Mouse (Mus musculus) midbrain, embryonic 11.5 days (tissue): ENCODE data around the gene Krt6a. TPM values are rescaled to one million over a fixed set of nuclear protein-coding genes. Genes with fewer than 3 reads are reported as not detected.

Source experiments
- ATAC-seq: fragments of 200-750 bp; cut with Nextera tagmentation; 2 replicates; pipeline ENCODE4 v1.8.0; 2017; ENCODE audit warnings: moderate TSS enrichment, moderate library complexity; ENCODE audit not compliant: low FRiP score
- DNase-seq: peaks from one replicate; pipeline ENCODE4 v3.0.0; 2015; ENCODE audit warnings: low spot score; ENCODE audit errors: missing footprints
- H3K27ac ChIP-seq: fragments of 300-500 bp; sonication (generic); 2 replicates; pipeline ENCODE4 v1.5.1; 2014; ENCODE audit warnings: low read depth, low read length
- H3K27me3 ChIP-seq: fragments of 300-500 bp; sonication (generic); 2 replicates; pipeline ENCODE4 v1.6.1; 2014; ENCODE audit warnings: mild to moderate bottlenecking, low read length, moderate library complexity, mixed read lengths; ENCODE audit not compliant: control insufficient read depth, insufficient read depth
- H3K36me3 ChIP-seq: fragments of 300-500 bp; sonication (generic); 2 replicates; pipeline ENCODE4 v1.6.1; 2014; ENCODE audit warnings: mild to moderate bottlenecking, low read length, moderate library complexity, mixed read lengths; ENCODE audit not compliant: control insufficient read depth, insufficient read depth
- H3K4me1 ChIP-seq: fragments of 300-500 bp; sonication (generic); 2 replicates; pipeline ENCODE4 v1.6.1; 2014; ENCODE audit warnings: low read length; ENCODE audit not compliant: control insufficient read depth, insufficient read depth
- H3K4me2 ChIP-seq: fragments of 300-500 bp; sonication (generic); 2 replicates; pipeline ENCODE4 v1.6.1; 2014; ENCODE audit warnings: mild to moderate bottlenecking, moderate library complexity
- H3K4me3 ChIP-seq: fragments of 300-500 bp; sonication (generic); 2 replicates; pipeline ENCODE4 v1.5.1; 2014; ENCODE audit warnings: low read depth, low read length
- H3K9ac ChIP-seq: fragments of 300-500 bp; sonication (generic); 2 replicates; pipeline ENCODE4 v1.6.1; 2014; ENCODE audit warnings: low read length
- H3K9me3 ChIP-seq: fragments of 300-500 bp; sonication (generic); 2 replicates; pipeline ENCODE4 v1.6.1; 2016; ENCODE audit warnings: low read length; ENCODE audit not compliant: control insufficient read depth
- WGBS: fragments of 180-500 bp; shearing (Covaris S2); extraction: QIAGEN DNeasy Blood & Tissue Kit; methylation state at CpG from one replicate; pipeline ENCODE4 v1.1.7; 2014; 5-methylcytosine and 5-hydroxymethylcytosine counted together
- microRNA-seq: library from miRNA; unstranded; fragments of <30 nt; microRNA quantifications from one replicate; pipeline ENCODE4, GENCODE M21; 2017
- polyA plus RNA-seq: library from polyadenylated mRNA; unstranded; fragments of >200 nt; fragmentation: Nextera tagmentation; extraction: Ambion mirVana; gene quantifications from 2 replicates; pipeline ENCODE4 v1.2.1, GENCODE M21; 2014

The Krt6a gene
- polyA plus RNA-seq, 1 experiment from 2014 or later, result not detected

DNA sequence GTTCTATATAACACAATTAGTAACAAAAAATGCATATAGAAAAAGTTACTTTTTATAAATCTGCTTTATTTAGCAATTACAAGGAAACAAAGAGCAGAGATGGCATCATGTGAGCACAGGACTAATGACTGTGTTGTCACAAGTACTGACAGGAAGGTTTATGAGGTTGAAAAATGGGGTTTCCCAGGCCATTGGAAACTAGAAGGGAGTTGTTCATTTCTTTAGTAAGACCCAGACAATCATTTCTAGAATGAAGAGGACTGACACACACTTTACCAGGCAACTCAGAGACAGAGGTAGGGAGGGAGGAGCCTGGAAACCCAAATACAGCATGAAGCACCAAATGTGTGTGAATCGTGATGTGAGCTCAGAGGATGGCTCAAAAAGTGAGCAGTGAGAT lies 18.1 kb downstream of the Krt6a start:
- no peak overlapping the region for H3K4me2 ChIP-seq
- H3K4me1 ChIP-seq, result no peaks in the 10 kb centered on the region
- no peak overlapping the region for H3K27ac ChIP-seq
- no peak overlapping the region for H3K4me3 ChIP-seq
- no peaks in the 10 kb centered on the region for H3K9me3 ChIP-seq
- no peak overlapping the region for H3K9ac ChIP-seq
- DNase-seq (no peak), ATAC-seq (no peak)
- no peaks in the 10 kb centered on the region for H3K36me3 ChIP-seq
- H3K27me3 ChIP-seq, result no peaks in the 10 kb centered on the region
- WGBS, result 78% methylated on average over 1 of the region's 1 CpGs

- Histone ChIP-seq H3K9ac (no peak overlapping the region), H3K4me3 (no peak overlapping the region), H3K27me3 (no peaks in the 10 kb centered on the region), H3K36me3 (no peaks in the 10 kb centered on the region), H3K9me3 (no peaks in the 10 kb centered on the region), H3K27ac (no peak overlapping the region), H3K4me1 (no peaks in the 10 kb centered on the region), H3K4me2 (no peak overlapping the region)
- DNase-seq (no peak), ATAC-seq (no peak)
- 87% methylated on average over 5 of the region's 5 CpGs for WGBS
These were observed 41.3 kb downstream of the Krt6a start for GRCm38 (mm10) chr15:101652736-101653265.

- Histone ChIP-seq H3K4me2 (no peak within 1 kb of the TSS), H3K4me1 (no peaks in the 10 kb centered on the region), H3K36me3 (no peaks in the 10 kb centered on the region), H3K27ac (no peak within 1 kb of the TSS), H3K27me3 (no peaks in the 10 kb centered on the region), H3K4me3 (no peak within 1 kb of the TSS), H3K9me3 (no peaks in the 10 kb centered on the region), H3K9ac (no peak within 1 kb of the TSS)
- DNase-seq (no peak), ATAC-seq (no peak)
- 78% methylated on average over 3 of the region's 3 CpGs for WGBS
These were observed 46.8 kb downstream of the Krt6a start, which contains the start of gene Gm5478 for GRCm38 (mm10) chr15:101647280-101647679. TSS of gene Gm5478 (minus strand) at chr15:101647380.

Small RNAs within 50 kb of the gene (microRNA-seq; reads per million reads assigned to microRNA genes)
- gene Gm44323 (not detected), gene Gm44342 (not detected), gene Gm44383 (not detected), gene Gm44479 (not detected)

Other genes with a start within 250 kb of the Krt6a start
- not detected in 2 replicates for gene Krt88, start 246.6 kb downstream of the Krt6a start, polyA plus RNA-seq
- gene Krt81, start 230.6 kb downstream of the Krt6a start, polyA plus RNA-seq, result not detected in 2 replicates
- gene Krt86, start 220.8 kb downstream of the Krt6a start, polyA plus RNA-seq, result not detected in 2 replicates
- not detected in 2 replicates for gene Krt83, start 202.8 kb downstream of the Krt6a start, polyA plus RNA-seq
- not detected in 2 replicates for gene Gm49425, start 177.0 kb downstream of the Krt6a start, polyA plus RNA-seq
- not detected in 2 replicates for gene Krt84, start 161.5 kb downstream of the Krt6a start, polyA plus RNA-seq
- gene Krt82, start 143.6 kb downstream of the Krt6a start, polyA plus RNA-seq, result not detected in 2 replicates
- 0.30 and 0.50 TPM in 2 replicates for gene Krt90, start 131.4 kb downstream of the Krt6a start, polyA plus RNA-seq
- not detected in 2 replicates for gene Krt75, start 120.4 kb downstream of the Krt6a start, polyA plus RNA-seq
- gene Gm5414, start 66.1 kb downstream of the Krt6a start, polyA plus RNA-seq, result not detected in 2 replicates
- not detected in 2 replicates for gene Gm5478, start 46.9 kb downstream of the Krt6a start, polyA plus RNA-seq
- not detected in 2 replicates for gene Krt6b, start 14.0 kb downstream of the Krt6a start, polyA plus RNA-seq
- 0.34 and 0.51 TPM in 2 replicates for gene Krt5, start 18.6 kb upstream of the Krt6a start, polyA plus RNA-seq
- gene Krt71, start 48.8 kb upstream of the Krt6a start, polyA plus RNA-seq, result not detected in 2 replicates
- gene Krt72, start 92.2 kb upstream of the Krt6a start, polyA plus RNA-seq, result not detected in 2 replicates
- gene Krt73, start 108.0 kb upstream of the Krt6a start, polyA plus RNA-seq, result 0.15 and 0.19 TPM in 2 replicates
- not detected in 2 replicates for gene Krt2, start 123.9 kb upstream of the Krt6a start, polyA plus RNA-seq
- gene Krt1, start 156.5 kb upstream of the Krt6a start, polyA plus RNA-seq, result 1.00 and 1.4 TPM in 2 replicates
- not detected in 2 replicates for gene Krt77, start 175.4 kb upstream of the Krt6a start, polyA plus RNA-seq
- gene Krt76, start 198.6 kb upstream of the Krt6a start, polyA plus RNA-seq, result not detected in 2 replicates
- gene Krt4, start 230.4 kb upstream of the Krt6a start, polyA plus RNA-seq, result not detected in 2 replicates
- gene Krt79, start 246.0 kb upstream of the Krt6a start, polyA plus RNA-seq, result 0.18 and 0.25 TPM in 2 replicates